Mouse (Mus musculus): ENCODE measurements at regions not wholly inside any gene's neighbourhood (a gene's known extent, or its start where the extent isn't known, plus 50 kb on each side); places are given as distances from the start of the nearest gene placed in this dataset.

DNA sequence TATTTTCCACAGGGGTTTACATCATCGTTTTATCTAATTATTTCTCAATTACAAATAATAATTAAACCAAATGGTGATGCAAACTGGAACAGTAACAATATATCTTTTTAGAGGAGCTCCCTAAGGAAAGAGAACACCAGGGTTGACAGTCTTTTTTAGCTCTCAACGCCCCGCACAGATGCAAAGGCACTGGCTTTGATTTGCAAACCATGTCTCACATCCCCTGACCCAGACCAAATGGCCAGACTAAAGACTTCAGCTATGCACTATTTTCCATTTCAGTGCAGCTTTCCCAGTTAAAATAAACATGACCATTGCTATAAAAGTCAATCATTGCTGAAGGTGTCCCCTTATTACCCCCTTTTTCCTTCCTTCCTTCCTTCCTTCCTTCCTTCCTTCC, 730.6 kb downstream of the Slc4a3 start:
- TF ChIP-seq CEBPB (IDR thresholded peaks at IDR 0.05; ENCODE audit: low read depth) (no peak), CTCF (IDR thresholded peaks at IDR 0.05; ENCODE audit: control insufficient read depth, insufficient read depth, insufficient read length) (no peak), USF1 (IDR thresholded peaks at IDR 0.05; ENCODE audit: low read depth) (no peak)

Measured in C2C12 (cell line).